Comparison of ENCODE assay signal across 8 mouse cellular contexts in genomic region chr11:52253674-52254375, GRCm38 (mm10). TPM values are rescaled to one million over a fixed set of nuclear protein-coding genes. Genes with fewer than 3 reads are reported as not detected.
DNase-seq lines count a peak whose midpoint lies in the region; TF ChIP-seq lines count a peak whose summit lies in the region.
"Had no signal": no experiment of that assay in that cellular context is flagged by ENCODE, and none has a peak within 500 bp of the region (broad histone marks: within the 10 kb centered on the region; RNA-seq: fewer than 3 reads in every experiment).

No protein-coding gene starts in this region.

- peak; percentile 73 for TF ChIP-seq RAD21 in MEL (IDR thresholded peaks at IDR 0.05; ENCODE audit: low read depth, low read length)

- peak; percentile 79 to 90 (median 87) for TF ChIP-seq CTCF in MEL (IDR thresholded peaks at IDR 0.05 in 2 of 3, conservative IDR thresholded peaks at IDR 0.05 in 1 of 3; ENCODE audit: control insufficient read depth in 1 of 3, insufficient read depth in 1 of 3, low read depth in 2 of 3, low read length in 3 of 3, poor library complexity in 1 of 3, severe bottlenecking in 1 of 3)
- peak; percentile 62 for TF ChIP-seq CTCF in bone marrow macrophage, adult 2 months (IDR thresholded peaks at IDR 0.05; ENCODE audit: low read depth, low read length)
- TF ChIP-seq CTCF in embryonic fibroblast, embryonic 13.5 days (IDR thresholded peaks at IDR 0.05; ENCODE audit: borderline replicate concordance, insufficient read depth, low read length) = peak; percentile 63; the same call in 1 of the 2 replicates

- H3K4me3 ChIP-seq in MEL (ENCODE audit: control insufficient read depth in 1 of 2, insufficient read depth in 1 of 2, low read depth in 2 of 2, low read length in 2 of 2) = no peak overlapping the region
- H3K4me3 ChIP-seq in bone marrow macrophage, adult 2 months (ENCODE audit: insufficient read depth, low read length) = no peak overlapping the region
- no peak overlapping the region for H3K4me3 ChIP-seq in embryonic fibroblast, embryonic 13.5 days (ENCODE audit: insufficient read depth, low read length)

- H3K27me3 ChIP-seq in MEL (ENCODE audit: control insufficient read depth in 1 of 2, insufficient read depth in 2 of 2, low read length in 2 of 2) = no peaks in the 10 kb centered on the region

- H3K9me3 ChIP-seq in MEL (replicated peaks; ENCODE audit: insufficient read depth, low read length) = no peaks in the 10 kb centered on the region

- no peak for TF ChIP-seq POLR2A in MEL (IDR thresholded peaks at IDR 0.05; ENCODE audit: control insufficient read depth in 1 of 2, insufficient read depth in 1 of 2, low read depth in 1 of 2, low read length in 2 of 2, poor library complexity in 1 of 2)
- no peak for TF ChIP-seq POLR2A in bone marrow macrophage, adult 2 months (IDR thresholded peaks at IDR 0.05; ENCODE audit: borderline replicate concordance, low read depth, low read length)
- no peak for TF ChIP-seq POLR2A in embryonic fibroblast, embryonic 13.5 days (IDR thresholded peaks at IDR 0.05; ENCODE audit: low read depth, low read length)

- no peaks in the 10 kb centered on the region for H3K79me2 ChIP-seq in MEL (ENCODE audit: control insufficient read depth, insufficient read depth, low read length, poor library complexity)

- no peak overlapping the region for H3K9ac ChIP-seq in MEL (ENCODE audit: control insufficient read depth, low read depth, low read length, poor library complexity, severe bottlenecking)

- peak; percentile 73 for DNase-seq in MEL (ENCODE audit: low read depth, low spot score)
- DNase-seq in heart, postnatal 4 days = peak; percentile 82
- peak; percentile 41 for DNase-seq in layer of hippocampus, adult 9-11 months
- DNase-seq in lung, postnatal 25 days (ENCODE audit: low spot score) = peak; percentile 77
- peak; percentile 65 to 72 for DNase-seq in right cerebral cortex, adult 2 months (ENCODE audit: low spot score in 2 of 2)

- no peaks in the 10 kb centered on the region for H3K36me3 ChIP-seq in MEL (ENCODE audit: control insufficient read depth in 1 of 2, insufficient read depth in 2 of 2, low read length in 2 of 2)

- no peaks in the 10 kb centered on the region for H3K4me1 ChIP-seq in MEL (ENCODE audit: control insufficient read depth in 1 of 2, insufficient read depth in 2 of 2, low read length in 2 of 2)
- no peaks in the 10 kb centered on the region for H3K4me1 ChIP-seq in bone marrow macrophage, adult 2 months (ENCODE audit: control insufficient read depth, insufficient read depth, low read length)
- peaks cover 7% of the 10 kb centered on the region for H3K4me1 ChIP-seq in embryonic fibroblast, embryonic 13.5 days (ENCODE audit: control insufficient read depth, insufficient read depth, low read length)

- no peak overlapping the region for H3K27ac ChIP-seq in MEL (ENCODE audit: control insufficient read depth, low read depth, low read length)
- H3K27ac ChIP-seq in bone marrow macrophage, adult 2 months (ENCODE audit: insufficient read depth, low read depth, low read length) = no peak overlapping the region
- no peak overlapping the region for H3K27ac ChIP-seq in embryonic fibroblast, embryonic 13.5 days (ENCODE audit: insufficient read depth, low read length)

- TF ChIP-seq EP300 in MEL (IDR thresholded peaks at IDR 0.05; ENCODE audit: low read depth in 1 of 2, low read length in 2 of 2) = no peak

TF ChIP-seq in MEL, 35 proteins besides CTCF, POLR2A, EP300 and RAD21:
- TF ChIP-seq SMC3 (IDR thresholded peaks at IDR 0.05; ENCODE audit: low read depth, low read length) (peak; percentile 94), SIN3A (IDR thresholded peaks at IDR 0.05; ENCODE audit: low read length) (no peak), ZC3H11A (IDR thresholded peaks at IDR 0.05; ENCODE audit: low read depth, low read length) (peak; percentile 56)

RNA-seq across cellular contexts. Expression of gene Skp1a, which starts 22.0 kb away (rescaled TPM):
- total RNA-seq in MEL (2012; rRNA removed) = 414 and 445 TPM in 2 replicates
- 1,000 to 10,000 TPM in 1 of 2 experiments, 100 to 1,000 TPM in 1; 169 to 1,533 TPM for polyA plus RNA-seq in MEL (2012; ENCODE audit: insufficient read depth in 1 of 2, insufficient read length in 2 of 2, low read depth in 1 of 2, low replicate concordance in 2 of 2, missing spikeins in 1 of 2)
- polyA plus RNA-seq in bone marrow macrophage, adult 2 months (2012; ENCODE audit: insufficient read depth, insufficient read length, missing spikeins) = 155 and 164 TPM in 2 replicates
- 311 TPM in 2 replicates for polyA plus RNA-seq in embryonic fibroblast, embryonic 13.5 days (2011; ENCODE audit: insufficient read length, low read depth, missing spikeins)
- 100 to 1,000 TPM; 239 to 250 TPM for total RNA-seq in heart, postnatal 4 days (2021)

RNA-seq across cellular contexts. Expression of gene Tcf7, which starts 29.0 kb away (rescaled TPM):
- 0.12 and 0.29 TPM in 2 replicates for total RNA-seq in MEL (2012; rRNA removed)
- 1 to 10 TPM in 1 of 2 experiments, not detected in 1; 2.3 TPM for polyA plus RNA-seq in MEL (2012; ENCODE audit: insufficient read depth in 1 of 2, insufficient read length in 2 of 2, low read depth in 1 of 2, low replicate concordance in 2 of 2, missing spikeins in 1 of 2)
- polyA plus RNA-seq in bone marrow macrophage, adult 2 months (2012; ENCODE audit: insufficient read depth, insufficient read length, missing spikeins) = 0.53 TPM in 1 of 2 replicates, not detected in the other
- polyA plus RNA-seq in embryonic fibroblast, embryonic 13.5 days (2011; ENCODE audit: insufficient read length, low read depth, missing spikeins) = 2.1 and 2.4 TPM in 2 replicates
- total RNA-seq in heart, postnatal 4 days (2021) = 1 to 10 TPM; 2.8 to 3.8 TPM

RNA-seq across cellular contexts. Expression of gene Olfr1371, which starts 40.0 kb away (rescaled TPM):
- not detected in 2 replicates for total RNA-seq in MEL (2012; rRNA removed)
- not detected for polyA plus RNA-seq in MEL (2012; ENCODE audit: insufficient read depth in 1 of 2, insufficient read length in 2 of 2, low read depth in 1 of 2, low replicate concordance in 2 of 2, missing spikeins in 1 of 2)
- not detected in 2 replicates for polyA plus RNA-seq in bone marrow macrophage, adult 2 months (2012; ENCODE audit: insufficient read depth, insufficient read length, missing spikeins)
- not detected in 2 replicates for polyA plus RNA-seq in embryonic fibroblast, embryonic 13.5 days (2011; ENCODE audit: insufficient read length, low read depth, missing spikeins)
- total RNA-seq in heart, postnatal 4 days (2021) = not detected
- polyA plus RNA-seq: liver, embryonic 16.5 days had no signal
